Mouse (Mus musculus): ENCODE measurements around the gene Triobp. TPM values are rescaled to one million over a fixed set of nuclear protein-coding genes. Genes with fewer than 3 reads are reported as not detected.

Triobp gene
- total and polyA plus RNA-seq, 2 experiments from 2014 or later, result 19.1 to 45.3 TPM

GRCm38 (mm10) chr15:78931577-78931976, 15.9 kb upstream of the Triobp start:
- peaks cover 5% of the 10 kb centered on the region; the same call in 1 of the 2 replicates for H3K36me3 ChIP-seq (replicated peaks; ENCODE audit: control insufficient read depth, insufficient read depth, low read length)
- WGBS, result 11% methylated on average over 3 of the region's 3 CpGs
- peak; percentile 84 for DNase-seq (ENCODE audit: low spot score)
- H3K4me3 ChIP-seq (ENCODE audit: low read depth, low read length), result no peak overlapping the region
- no peak overlapping the region for H3K9ac ChIP-seq (replicated peaks; ENCODE audit: low read depth, low read length)
- no peaks in the 10 kb centered on the region for H3K27me3 ChIP-seq (ENCODE audit: control insufficient read depth, insufficient read depth, low read length)
- no peak overlapping the region for H3K4me2 ChIP-seq (ENCODE audit: low read depth, low read length)
- ATAC-seq (ENCODE audit: insufficient read depth, low read depth), result peak; percentile 49; the same call in 1 of the 2 replicates
- peaks cover 21% of the 10 kb centered on the region for H3K4me1 ChIP-seq (ENCODE audit: control insufficient read depth, insufficient read depth)
- TF ChIP-seq EP300 (IDR thresholded peaks at IDR 0.05; ENCODE audit: low read depth) (no peak), CTCF (IDR thresholded peaks at IDR 0.05; ENCODE audit: low read depth) (peak; percentile 80)
- H3K9me3 ChIP-seq (replicated peaks; ENCODE audit: control insufficient read depth, low read length), result no peaks in the 10 kb centered on the region
- H3K27ac ChIP-seq (ENCODE audit: low read depth), result no peak overlapping the region

- Histone ChIP-seq H3K9me3 (replicated peaks; ENCODE audit: control insufficient read depth, low read length) (no peaks in the 10 kb centered on the region), H3K4me1 (ENCODE audit: control insufficient read depth, insufficient read depth) (peaks cover 7% of the 10 kb centered on the region; the same call in 1 of the 2 replicates), H3K9ac (replicated peaks; ENCODE audit: low read depth, low read length) (peak within 1 kb of the TSS; percentile 45; the same call in 1 of the 2 replicates), H3K36me3 (replicated peaks; ENCODE audit: control insufficient read depth, insufficient read depth, low read length) (peaks cover 32% of the 10 kb centered on the region), H3K27me3 (ENCODE audit: control insufficient read depth, insufficient read depth, low read length) (no peaks in the 10 kb centered on the region), H3K4me3 (ENCODE audit: low read depth, low read length) (peak within 1 kb of the TSS; percentile 70), H3K27ac (ENCODE audit: low read depth) (peak within 1 kb of the TSS; percentile 31; the same call in 1 of the 2 replicates), H3K4me2 (ENCODE audit: low read depth, low read length) (peak within 1 kb of the TSS; percentile 61)
- peak; percentile 82 for ATAC-seq (ENCODE audit: insufficient read depth, low read depth)
- WGBS, result under 1% methylated on average over 40 of the region's 42 CpGs
- DNase-seq (ENCODE audit: low spot score), result peak; percentile 90
- TF ChIP-seq CTCF (IDR thresholded peaks at IDR 0.05; ENCODE audit: low read depth) (no peak), EP300 (IDR thresholded peaks at IDR 0.05; ENCODE audit: low read depth) (no peak; the same call in 1 of the 2 replicates)
These were observed 12.7 kb upstream of the Triobp start, which contains the start of gene Nol12 for GRCm38 (mm10) chr15:78934784-78935320. TSS of gene Nol12 (plus strand) at chr15:78934933.

GRCm38 (mm10) chr15:78936403-78936802, 11.1 kb upstream of the Triobp start:
- no peak for ATAC-seq (ENCODE audit: insufficient read depth, low read depth)
- H3K36me3 ChIP-seq (replicated peaks; ENCODE audit: control insufficient read depth, insufficient read depth, low read length), result peaks cover 42% of the 10 kb centered on the region

GRCm38 (mm10) chr15:78937311-78937710, 10.2 kb upstream of the Triobp start:
- 88% methylated on average over 10 of the region's 10 CpGs for WGBS
- Histone ChIP-seq H3K4me1 (ENCODE audit: control insufficient read depth, insufficient read depth) (peaks cover 7% of the 10 kb centered on the region; the same call in 1 of the 2 replicates), H3K4me2 (ENCODE audit: low read depth, low read length) (no peak overlapping the region), H3K36me3 (replicated peaks; ENCODE audit: control insufficient read depth, insufficient read depth, low read length) (peaks cover 44% of the 10 kb centered on the region), H3K27ac (ENCODE audit: low read depth) (no peak overlapping the region), H3K9me3 (replicated peaks; ENCODE audit: control insufficient read depth, low read length) (no peaks in the 10 kb centered on the region), H3K27me3 (ENCODE audit: control insufficient read depth, insufficient read depth, low read length) (no peaks in the 10 kb centered on the region), H3K4me3 (ENCODE audit: low read depth, low read length) (no peak overlapping the region), H3K9ac (replicated peaks; ENCODE audit: low read depth, low read length) (no peak overlapping the region)
- TF ChIP-seq CTCF (IDR thresholded peaks at IDR 0.05; ENCODE audit: low read depth), result no peak
- no peak for TF ChIP-seq EP300 (IDR thresholded peaks at IDR 0.05; ENCODE audit: low read depth)
- ATAC-seq (ENCODE audit: insufficient read depth, low read depth), result no peak
- DNase-seq (ENCODE audit: low spot score), result no peak

More at GRCm38 (mm10) chr15:78936403-78936802, 11.1 kb upstream of the Triobp start:
- WGBS, result 84% methylated on average over 12 of the region's 12 CpGs
- no peak for DNase-seq (ENCODE audit: low spot score)
- H3K4me2 ChIP-seq (ENCODE audit: low read depth, low read length), result no peak overlapping the region
- H3K4me3 ChIP-seq (ENCODE audit: low read depth, low read length), result no peak overlapping the region
- no peaks in the 10 kb centered on the region for H3K27me3 ChIP-seq (ENCODE audit: control insufficient read depth, insufficient read depth, low read length)
- TF ChIP-seq EP300 (IDR thresholded peaks at IDR 0.05; ENCODE audit: low read depth) (no peak), CTCF (IDR thresholded peaks at IDR 0.05; ENCODE audit: low read depth) (no peak)
- H3K27ac ChIP-seq (ENCODE audit: low read depth), result no peak overlapping the region
- H3K4me1 ChIP-seq (ENCODE audit: control insufficient read depth, insufficient read depth), result peaks cover 7% of the 10 kb centered on the region; the same call in 1 of the 2 replicates
- no peak overlapping the region for H3K9ac ChIP-seq (replicated peaks; ENCODE audit: low read depth, low read length)
- no peaks in the 10 kb centered on the region for H3K9me3 ChIP-seq (replicated peaks; ENCODE audit: control insufficient read depth, low read length)

GRCm38 (mm10) chr15:78937963-78938362, 9.6 kb upstream of the Triobp start:
- peaks cover 44% of the 10 kb centered on the region for H3K36me3 ChIP-seq (replicated peaks; ENCODE audit: control insufficient read depth, insufficient read depth, low read length)
- H3K9ac ChIP-seq (replicated peaks; ENCODE audit: low read depth, low read length), result no peak overlapping the region
- ATAC-seq (ENCODE audit: insufficient read depth, low read depth) (no peak), DNase-seq (ENCODE audit: low spot score) (no peak)
- H3K4me1 ChIP-seq (ENCODE audit: control insufficient read depth, insufficient read depth), result peaks cover 9% of the 10 kb centered on the region; the same call in 1 of the 2 replicates
- no peaks in the 10 kb centered on the region for H3K27me3 ChIP-seq (ENCODE audit: control insufficient read depth, insufficient read depth, low read length)
- H3K27ac ChIP-seq (ENCODE audit: low read depth), result no peak overlapping the region
- no peaks in the 10 kb centered on the region for H3K9me3 ChIP-seq (replicated peaks; ENCODE audit: control insufficient read depth, low read length)
- WGBS, result 84% methylated on average over 2 of the region's 2 CpGs
- H3K4me2 ChIP-seq (ENCODE audit: low read depth, low read length), result no peak overlapping the region
- no peak for TF ChIP-seq EP300 (IDR thresholded peaks at IDR 0.05; ENCODE audit: low read depth)
- no peak for TF ChIP-seq CTCF (IDR thresholded peaks at IDR 0.05; ENCODE audit: low read depth)
- H3K4me3 ChIP-seq (ENCODE audit: low read depth, low read length), result no peak overlapping the region

Measured in heart, postnatal 0 days (tissue).